Mouse (Mus musculus) E14TG2a.4 (cell line): ENCODE results near the gene Nr1h2.

Experiments
- H3K27me3 ChIP-seq: 2 replicates; pipeline ENCODE4 v1.6.1; 2014; ENCODE audit warnings: low read length, control low read depth; ENCODE audit not compliant: insufficient read depth
- H3K36me3 ChIP-seq: 2 replicates; pipeline ENCODE4 v1.6.1; 2014; ENCODE audit warnings: low read length, control low read depth; ENCODE audit not compliant: insufficient read depth
- H3K4me1 ChIP-seq: replicated peaks from 2 replicates; pipeline ENCODE4 v1.6.1; 2014; ENCODE audit warnings: low read depth, low read length, control low read depth
- H3K4me3 ChIP-seq: replicated peaks from 2 replicates; pipeline ENCODE4 v1.5.1; 2014; ENCODE audit warnings: mild to moderate bottlenecking, low read length
- H3K9me3 ChIP-seq: 2 replicates; pipeline ENCODE4 v1.6.1; 2014; ENCODE audit warnings: low read length, control low read depth
- CTCF ChIP-seq: conservative IDR thresholded peaks from 2 replicates; pipeline ENCODE4 v1.5.1; 2014; ENCODE audit warnings: low read length
- NANOG ChIP-seq: IDR thresholded peaks from 2 replicates; pipeline ENCODE4 v1.6.1; 2014; ENCODE audit warnings: borderline replicate concordance, low read length, mixed read lengths
- POU5F1 ChIP-seq: IDR thresholded peaks from 2 replicates; pipeline ENCODE4 v1.6.1; 2014; ENCODE audit warnings: low read length, borderline replicate concordance

Nr1h2 gene

GRCm38 (mm10) chr7:44525126-44525832 is 28.5 kb downstream of the Nr1h2 start:
- Histone ChIP-seq H3K27me3 (peaks cover 35% of the 10 kb centered on the region), H3K4me1 (peaks cover 88% of the 10 kb centered on the region), H3K36me3 (no peaks in the 10 kb centered on the region), H3K9me3 (no peaks in the 10 kb centered on the region), H3K4me3 (peak overlapping the region; percentile 71)
- no peak for TF ChIP-seq POU5F1

GRCm38 (mm10) chr7:44524502-44524901 is 29.2 kb downstream of the Nr1h2 start, which contains the start of gene Mybpc2:
TSS of gene Mybpc2 (minus strand) at chr7:44524656.
- H3K9me3 ChIP-seq, result no peaks in the 10 kb centered on the region
- peak within 1 kb of the TSS; percentile 71 for H3K4me3 ChIP-seq
- TF ChIP-seq POU5F1, result no peak
- TF ChIP-seq CTCF, result no peak
- TF ChIP-seq NANOG, result no peak
- peaks cover 80% of the 10 kb centered on the region for H3K4me1 ChIP-seq
- no peaks in the 10 kb centered on the region for H3K36me3 ChIP-seq
- H3K27me3 ChIP-seq, result peaks cover 32% of the 10 kb centered on the region

GRCm38 (mm10) chr7:44523056-44523455 is 30.7 kb downstream of the Nr1h2 start:
- Histone ChIP-seq H3K27me3 (peaks cover 27% of the 10 kb centered on the region), H3K36me3 (no peaks in the 10 kb centered on the region), H3K4me3 (no peak overlapping the region), H3K4me1 (peaks cover 71% of the 10 kb centered on the region), H3K9me3 (no peaks in the 10 kb centered on the region)
- no peak for TF ChIP-seq POU5F1
- no peak for TF ChIP-seq NANOG
- no peak for TF ChIP-seq CTCF

- Histone ChIP-seq H3K4me3 (peak overlapping the region; percentile 76), H3K9me3 (no peaks in the 10 kb centered on the region), H3K36me3 (no peaks in the 10 kb centered on the region), H3K27me3 (peaks cover 34% of the 10 kb centered on the region), H3K4me1 (peaks cover 57% of the 10 kb centered on the region)
- no peak for TF ChIP-seq POU5F1
- peak; percentile 61 for TF ChIP-seq CTCF
- TF ChIP-seq NANOG, result no peak
These were observed 32.0 kb downstream of the Nr1h2 start for GRCm38 (mm10) chr7:44521710-44522109.

GRCm38 (mm10) chr7:44520990-44521389 is 32.8 kb downstream of the Nr1h2 start:
- Histone ChIP-seq H3K9me3 (no peaks in the 10 kb centered on the region), H3K4me1 (peaks cover 50% of the 10 kb centered on the region), H3K36me3 (no peaks in the 10 kb centered on the region), H3K4me3 (no peak overlapping the region), H3K27me3 (peaks cover 41% of the 10 kb centered on the region)
- no peak for TF ChIP-seq CTCF
- TF ChIP-seq POU5F1, result no peak
- no peak for TF ChIP-seq NANOG

GRCm38 (mm10) chr7:44519240-44519913 is 34.4 kb downstream of the Nr1h2 start:
- TF ChIP-seq CTCF (peak; percentile 70), NANOG (no peak), POU5F1 (no peak)

GRCm38 (mm10) chr7:44507491-44507890 is 46.3 kb downstream of the Nr1h2 start:
- no peaks in the 10 kb centered on the region for H3K9me3 ChIP-seq
- H3K27me3 ChIP-seq, result peaks cover 11% of the 10 kb centered on the region
- TF ChIP-seq NANOG, result no peak
- TF ChIP-seq POU5F1, result no peak
- TF ChIP-seq CTCF, result no peak
- no peak overlapping the region for H3K4me3 ChIP-seq
- H3K36me3 ChIP-seq, result no peaks in the 10 kb centered on the region
- peaks cover 29% of the 10 kb centered on the region for H3K4me1 ChIP-seq

More at GRCm38 (mm10) chr7:44519240-44519913, 34.4 kb downstream of the Nr1h2 start:
- Histone ChIP-seq H3K4me1 (peaks cover 34% of the 10 kb centered on the region), H3K36me3 (no peaks in the 10 kb centered on the region), H3K9me3 (no peaks in the 10 kb centered on the region), H3K27me3 (peaks cover 54% of the 10 kb centered on the region), H3K4me3 (no peak overlapping the region)

GRCm38 (mm10) chr7:44501563-44502115 is 52.1 kb downstream of the Nr1h2 start:
- Histone ChIP-seq H3K27me3 (no peaks in the 10 kb centered on the region), H3K4me3 (no peak overlapping the region), H3K9me3 (no peaks in the 10 kb centered on the region), H3K36me3 (no peaks in the 10 kb centered on the region), H3K4me1 (peaks cover 62% of the 10 kb centered on the region)
- TF ChIP-seq POU5F1 (no peak), CTCF (peak; percentile 54), NANOG (no peak)
